Mouse (Mus musculus) CD8-positive naive resting alpha-beta T cell, adult 2 months (primary cell): ENCODE measurements around the gene Vmn1r89.

ENCODE experiments used
- DNase-seq, 2 experiments: peaks; one replicate each; pipeline ENCODE4 v3.0.0; 2022; ENCODE audit warnings: low read depth in 2 of 2, low spot score in 2 of 2

The Vmn1r89 gene

DNA sequence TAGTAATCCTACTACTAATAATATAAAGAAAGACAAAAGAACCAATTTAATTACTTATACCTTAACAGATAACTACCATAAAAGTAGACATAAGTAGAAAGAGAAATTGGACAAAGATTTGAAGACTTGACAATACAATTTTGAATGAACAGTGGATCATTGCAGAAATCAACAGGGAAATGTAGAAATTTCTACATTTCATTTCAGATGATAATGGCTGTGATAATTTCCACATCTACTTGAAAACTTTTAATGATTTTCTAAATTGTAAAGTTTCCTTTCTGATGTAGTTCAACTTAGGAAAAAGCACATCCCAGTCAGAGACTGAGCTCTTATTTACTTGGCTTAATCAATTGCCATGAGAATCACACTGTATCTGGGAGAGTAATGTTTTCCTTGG lies at the start of gene Vmn1r89:
Gene Vmn1r89 (plus strand): TSS at position 301 of the 400 bp plus-strand sequence.
- no peak for DNase-seq

DNA sequence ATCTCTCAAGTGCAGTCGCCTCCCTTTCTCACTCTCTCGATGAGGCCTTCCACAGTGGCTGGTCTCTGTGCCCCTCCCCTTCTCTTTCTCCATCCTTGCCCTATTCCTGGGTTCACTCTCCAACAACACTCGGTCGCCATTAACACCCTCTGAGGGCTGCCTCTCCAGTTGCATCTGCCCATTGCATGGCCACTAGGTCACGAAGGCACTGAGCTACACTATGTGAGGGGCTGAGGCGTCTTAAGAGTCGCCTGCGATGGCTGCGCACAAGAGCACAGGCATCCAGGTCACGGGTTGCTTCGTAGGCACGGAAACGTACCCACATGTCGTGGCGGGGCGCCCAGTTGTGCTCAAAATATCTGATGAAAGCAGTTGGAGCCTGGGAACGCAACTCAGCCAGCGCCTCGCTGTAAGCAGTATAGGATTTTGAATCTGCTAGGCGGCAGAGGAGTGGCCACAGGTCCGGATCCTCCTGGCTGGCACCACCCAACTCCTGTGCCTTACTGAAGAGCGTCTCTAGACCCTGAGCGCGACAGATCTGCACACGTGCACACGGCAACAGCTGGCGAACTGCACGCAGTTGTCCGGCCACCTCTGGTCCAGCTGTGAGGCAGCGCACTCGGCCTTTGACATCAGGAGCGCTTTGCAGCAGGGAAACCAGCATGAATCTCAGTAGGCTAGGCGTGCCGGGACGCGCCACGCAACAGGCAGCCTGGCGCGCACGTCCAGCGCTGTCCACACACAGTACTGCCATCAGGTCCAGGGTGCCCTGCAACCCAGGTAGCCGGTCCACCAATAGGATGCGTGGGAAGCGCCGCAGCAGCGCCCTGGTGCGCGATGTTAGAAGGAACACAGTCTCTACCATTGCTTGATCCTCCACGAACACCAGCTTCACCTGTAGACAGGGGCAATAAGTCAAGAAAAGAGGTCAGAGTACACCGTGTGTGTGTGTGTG lies 48.2 kb downstream of the Vmn1r89 start:
- no peak for DNase-seq

DNA sequence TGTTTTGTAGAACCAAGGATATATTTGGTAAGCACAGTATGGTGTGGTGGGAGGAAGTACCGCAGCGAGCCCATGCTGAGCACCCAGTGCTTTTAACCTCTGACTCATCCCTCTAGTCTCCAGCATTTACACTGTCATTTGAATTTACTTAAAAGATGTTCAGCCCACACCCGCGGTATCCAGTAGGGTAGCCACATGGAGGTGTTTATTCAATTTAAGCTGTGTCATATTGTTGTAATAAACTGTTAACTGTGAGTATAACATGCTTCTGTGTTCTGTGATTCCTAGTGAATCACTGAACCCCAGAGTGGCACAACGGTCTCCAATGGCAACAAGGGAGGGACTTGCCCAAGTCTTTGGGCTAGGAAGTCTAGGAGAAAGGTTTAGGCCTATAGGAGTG lies 51.0 kb downstream of the Vmn1r89 start:
- DNase-seq = no peak

DNA sequence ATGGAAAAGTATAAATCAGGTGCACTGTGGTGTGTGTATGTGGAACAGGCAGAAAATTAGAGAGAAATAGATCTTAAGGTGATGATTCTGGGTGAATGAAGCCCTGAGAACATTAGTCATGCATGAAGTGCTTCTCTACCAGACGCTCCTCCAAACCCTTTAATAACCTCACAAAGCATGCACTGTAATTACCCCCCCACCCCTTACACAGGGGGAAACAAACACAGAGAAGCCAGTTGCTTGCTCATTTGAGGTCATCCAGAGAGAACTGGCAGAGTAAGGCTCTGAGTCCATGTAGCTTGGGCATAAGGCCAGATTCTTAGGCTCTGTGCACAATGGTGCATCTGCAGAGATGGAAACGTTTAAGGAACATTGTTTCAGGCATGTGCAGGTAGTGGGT lies 51.6 kb downstream of the Vmn1r89 start:
- DNase-seq = no peak

DNA sequence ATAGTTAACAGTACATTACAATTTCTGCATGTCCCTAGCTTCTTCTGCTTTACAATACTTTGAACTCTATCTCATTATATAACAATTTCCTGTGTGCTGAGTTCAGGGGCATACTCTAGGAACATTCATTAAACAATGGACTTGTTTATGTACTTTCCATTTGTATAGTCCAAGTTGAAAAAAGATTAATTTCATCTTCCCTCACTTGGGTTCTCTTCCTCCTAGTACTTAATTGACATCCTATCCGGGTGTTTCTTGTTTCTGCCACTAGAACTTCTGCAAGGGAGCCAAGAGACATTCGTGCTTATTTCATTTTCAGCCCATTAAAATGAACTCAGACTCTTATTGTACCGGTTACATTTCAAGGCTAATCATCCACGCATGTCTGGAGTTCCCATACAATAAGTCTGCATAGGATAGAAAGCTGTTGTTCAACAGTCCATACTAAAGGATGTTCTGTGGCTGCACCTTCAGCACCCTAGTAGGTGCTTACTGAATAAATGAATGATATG lies 56.0 kb downstream of the Vmn1r89 start:
- no peak for DNase-seq

DNA sequence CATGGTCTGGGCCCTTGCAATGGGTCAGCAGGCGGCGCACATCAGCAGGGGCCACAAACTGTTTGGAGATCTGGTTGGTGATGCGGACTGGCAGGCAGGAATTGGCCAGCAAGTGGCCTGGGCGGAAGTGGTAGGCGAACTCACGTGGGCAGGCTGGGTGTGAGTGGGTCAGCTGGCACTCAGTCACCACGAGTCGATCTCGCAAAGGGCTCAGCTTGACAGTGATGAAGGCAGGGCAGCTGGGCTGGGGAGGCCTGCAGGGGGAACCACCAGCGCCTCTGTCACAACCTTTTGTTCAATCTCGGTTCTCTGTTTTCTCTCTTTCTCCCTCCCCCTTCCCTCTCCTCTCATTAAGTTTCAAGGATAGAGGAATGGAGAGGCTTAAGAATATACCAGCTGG lies 56.6 kb downstream of the Vmn1r89 start:
- no peak for DNase-seq
